Mouse (Mus musculus): Measurements from ENCODE around the gene Epn3. TPM values are rescaled to one million over a fixed set of nuclear protein-coding genes. Genes with fewer than 3 reads are reported as not detected.

The Epn3 gene
- polyA plus RNA-seq, 1 experiment from 2014 or later = 4.2 TPM

DNA sequence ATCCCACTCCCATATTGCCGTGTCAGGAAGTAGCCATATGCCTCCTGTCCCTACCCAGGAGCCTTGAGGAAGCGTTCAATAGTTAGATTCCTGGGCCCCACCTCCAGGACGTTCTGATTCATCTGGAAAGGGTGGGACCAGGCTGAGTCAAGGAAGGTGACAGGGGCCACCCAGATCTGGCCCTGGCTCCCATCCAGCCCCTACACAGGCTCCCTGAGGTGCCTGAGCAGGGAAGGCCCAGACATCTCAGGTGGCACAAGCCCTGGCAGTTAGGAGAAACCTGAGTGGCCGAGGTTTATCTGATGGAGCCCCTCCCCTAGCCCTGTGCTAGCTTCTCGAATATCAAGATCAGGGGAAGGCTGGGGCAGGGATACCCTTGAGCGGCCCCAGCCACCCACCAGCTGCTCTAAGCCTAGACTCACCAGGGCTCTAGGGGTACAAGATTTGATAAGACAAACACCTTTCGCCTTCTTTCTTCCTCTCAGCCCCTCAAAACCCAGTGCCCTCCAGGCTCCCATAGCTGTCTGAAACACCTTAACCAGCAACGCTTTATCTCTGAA, 39.0 kb upstream of the Epn3 start:
- Histone ChIP-seq H3K27me3 (no peaks in the 10 kb centered on the region), H3K27ac (no peak overlapping the region), H3K4me3 (no peak overlapping the region), H3K9me3 (no peaks in the 10 kb centered on the region), H3K4me2 (replicated peaks) (no peak overlapping the region), H3K9ac (no peak overlapping the region), H3K36me3 (0 out of 2 replicates have a peak, but pooled peaks cover 10% of the 10 kb centered on the region), H3K4me1 (peaks cover 4% of the 10 kb centered on the region)
- ATAC-seq (ENCODE audit: insufficient number of reproducible peaks, insufficient read depth, low FRiP score, low TSS enrichment) = peak; percentile 61
- WGBS = 51% methylated on average over 8 of the region's 8 CpGs

DNA sequence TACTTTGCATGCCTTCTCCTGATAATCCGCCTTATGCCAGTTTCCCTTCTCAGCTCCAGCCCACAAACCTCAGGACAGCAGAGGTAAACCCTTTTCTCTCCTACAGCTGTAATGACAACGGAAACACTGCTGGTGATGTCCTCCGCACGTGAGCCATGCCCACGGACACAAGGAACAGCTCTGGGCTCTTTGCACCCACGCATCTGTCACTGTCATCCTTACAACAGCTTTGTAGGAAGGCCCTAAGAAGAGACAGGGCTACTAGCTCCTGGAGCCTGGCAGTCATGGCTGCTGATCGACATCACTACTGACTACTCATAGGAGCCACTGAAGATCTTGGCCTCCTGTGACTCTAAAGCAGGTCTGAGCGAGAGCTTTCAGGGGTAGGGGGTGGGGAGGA, 33.4 kb upstream of the Epn3 start:
- Histone ChIP-seq H3K9me3 (no peaks in the 10 kb centered on the region), H3K27ac (no peak overlapping the region), H3K4me2 (replicated peaks) (no peak overlapping the region), H3K27me3 (no peaks in the 10 kb centered on the region), H3K36me3 (no peaks in the 10 kb centered on the region), H3K9ac (no peak overlapping the region), H3K4me1 (no peaks in the 10 kb centered on the region), H3K4me3 (no peak overlapping the region)
- WGBS = 83% methylated on average over 8 of the region's 8 CpGs
- no peak for ATAC-seq (ENCODE audit: insufficient number of reproducible peaks, insufficient read depth, low FRiP score, low TSS enrichment)

DNA sequence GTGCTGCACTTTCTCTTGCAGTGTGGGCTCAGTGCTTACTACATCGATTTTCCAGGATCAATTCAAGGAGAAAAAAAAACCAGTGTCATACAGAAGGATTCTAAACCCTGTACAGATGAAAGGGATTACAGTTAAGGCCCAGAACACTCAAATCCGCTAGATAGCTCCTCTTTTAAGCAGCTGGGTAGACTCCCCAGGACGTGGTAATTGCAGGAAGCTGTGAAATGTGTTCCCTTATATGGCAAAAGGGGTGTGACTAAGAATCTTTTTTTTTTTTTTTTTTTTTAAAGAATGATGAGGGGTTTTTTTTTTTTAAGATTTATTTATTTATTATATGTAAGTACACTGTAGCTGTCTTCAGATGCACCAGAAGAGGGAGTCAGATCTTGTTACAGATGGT, 29.1 kb upstream of the Epn3 start:
- no peaks in the 10 kb centered on the region for H3K36me3 ChIP-seq
- H3K27ac ChIP-seq = no peak overlapping the region
- ATAC-seq (ENCODE audit: insufficient number of reproducible peaks, insufficient read depth, low FRiP score, low TSS enrichment) = no peak

DNA sequence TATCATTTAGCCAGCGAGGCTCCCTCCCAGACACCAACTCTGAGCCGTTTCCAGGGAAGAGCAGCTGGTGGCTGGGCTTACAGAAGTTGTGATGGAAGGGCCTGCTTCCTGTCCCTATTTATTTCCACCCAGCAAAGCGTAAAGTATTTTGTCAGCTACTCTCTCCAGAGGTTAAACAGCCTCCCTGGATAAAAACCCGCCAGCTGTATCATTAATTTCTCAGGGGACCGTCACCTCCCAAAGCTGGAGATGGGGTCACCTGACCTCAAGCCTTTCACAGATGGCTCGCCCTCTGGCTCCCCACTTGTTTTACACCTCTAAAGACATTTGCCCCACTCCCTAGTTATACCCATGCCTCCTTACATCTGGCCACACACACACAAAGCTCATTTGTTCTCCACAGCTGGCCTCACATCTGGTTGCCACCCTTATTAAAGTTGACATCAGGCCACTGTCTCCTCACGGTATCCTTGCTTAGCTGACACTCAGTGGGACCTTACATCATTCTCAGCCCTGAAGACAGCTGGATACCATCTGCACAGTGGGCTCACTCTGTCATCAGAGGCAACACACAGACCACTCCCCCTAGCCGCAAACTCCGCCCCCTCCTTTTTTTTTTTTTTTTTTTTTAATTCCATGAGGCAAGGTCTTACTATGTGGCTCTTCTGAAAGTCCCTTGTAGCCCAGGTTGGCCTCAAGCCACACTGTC, 26.6 kb upstream of the Epn3 start:
- no peak for ATAC-seq (ENCODE audit: insufficient number of reproducible peaks, insufficient read depth, low FRiP score, low TSS enrichment)
- no peaks in the 10 kb centered on the region for H3K27me3 ChIP-seq
- 25% methylated on average over 9 of the region's 9 CpGs for WGBS
- no peak overlapping the region for H3K27ac ChIP-seq
- no peaks in the 10 kb centered on the region for H3K4me1 ChIP-seq
- no peak overlapping the region for H3K4me3 ChIP-seq
- H3K9ac ChIP-seq = no peak overlapping the region
- no peaks in the 10 kb centered on the region for H3K36me3 ChIP-seq
- no peak overlapping the region for H3K4me2 ChIP-seq (replicated peaks)
- no peaks in the 10 kb centered on the region for H3K9me3 ChIP-seq

More for the DNA sequence above, 29.1 kb upstream of the Epn3 start:
- H3K4me1 ChIP-seq = no peaks in the 10 kb centered on the region
- no peak overlapping the region for H3K9ac ChIP-seq
- no peaks in the 10 kb centered on the region for H3K9me3 ChIP-seq
- no peak overlapping the region for H3K4me3 ChIP-seq
- 38% methylated on average over 3 of the region's 3 CpGs for WGBS
- no peak overlapping the region for H3K4me2 ChIP-seq (replicated peaks)
- no peaks in the 10 kb centered on the region for H3K27me3 ChIP-seq

DNA sequence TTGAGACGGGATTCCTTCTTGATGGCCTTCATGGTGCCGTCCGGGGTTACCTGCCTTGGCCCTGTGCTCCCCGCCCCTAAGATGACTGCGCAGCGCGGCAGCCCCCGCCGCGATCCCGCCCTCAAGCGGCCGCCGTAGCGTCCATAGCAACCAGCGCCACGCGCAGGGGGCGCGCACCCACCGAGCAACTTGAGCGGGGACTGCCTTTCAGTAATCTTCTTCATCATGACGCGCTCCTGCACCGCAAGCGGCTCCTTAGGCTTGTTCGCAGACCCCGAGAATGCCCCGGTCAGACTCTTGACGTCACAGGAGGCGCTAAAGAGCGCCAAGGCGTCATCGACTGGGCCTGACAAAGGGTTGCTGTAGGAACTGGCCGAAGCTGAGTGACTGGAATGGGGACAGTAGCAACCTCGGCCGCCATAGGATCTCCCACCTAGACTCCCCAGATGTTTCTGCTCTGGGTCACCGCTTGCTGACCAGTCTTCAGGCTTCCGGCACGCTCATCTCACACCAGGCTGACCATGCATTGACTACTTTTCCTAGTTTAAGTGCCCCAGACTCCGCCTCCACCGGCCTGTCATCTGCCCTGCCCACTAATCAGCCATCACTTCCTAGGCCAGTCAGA, 21.6 kb upstream of the Epn3 start, which contains the start of gene Mycbpap:
Gene Mycbpap, minus strand, starts transcription at position 524 of the 625 bp plus-strand sequence.
- peak within 1 kb of the TSS; percentile 83 for H3K4me2 ChIP-seq (replicated peaks)
- no peaks in the 10 kb centered on the region for H3K9me3 ChIP-seq
- no peaks in the 10 kb centered on the region for H3K36me3 ChIP-seq
- H3K27ac ChIP-seq = no peak within 1 kb of the TSS
- ATAC-seq (ENCODE audit: insufficient number of reproducible peaks, insufficient read depth, low FRiP score, low TSS enrichment) = no peak
- H3K27me3 ChIP-seq = no peaks in the 10 kb centered on the region
- peaks cover 8% of the 10 kb centered on the region for H3K4me1 ChIP-seq
- peak within 1 kb of the TSS; percentile 50 for H3K4me3 ChIP-seq
- WGBS = 1% methylated on average over 42 of the region's 42 CpGs
- peak within 1 kb of the TSS; percentile 59 for H3K9ac ChIP-seq

DNA sequence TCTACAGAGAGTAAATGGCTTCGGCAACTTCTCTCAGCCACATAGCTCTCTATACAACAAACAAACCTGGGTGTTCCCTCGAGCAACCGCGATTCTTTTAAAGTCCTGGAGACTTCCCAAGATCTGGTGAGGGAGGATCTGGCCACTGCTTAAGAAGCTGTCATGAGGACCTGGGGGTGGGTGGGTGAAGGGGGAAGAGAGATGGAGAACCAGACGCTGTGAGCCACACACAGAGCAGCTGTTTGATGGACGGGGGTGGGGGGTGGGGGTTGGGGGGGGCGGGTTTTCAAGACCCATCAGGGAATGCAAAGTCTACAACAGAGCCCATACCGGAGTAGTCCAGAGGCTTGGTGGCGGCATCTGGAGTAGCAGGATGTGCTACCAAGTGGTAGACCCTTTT, 13.7 kb upstream of the Epn3 start:
- Histone ChIP-seq H3K27ac (no peak overlapping the region), H3K4me2 (replicated peaks) (no peak overlapping the region), H3K9ac (no peak overlapping the region), H3K4me3 (no peak overlapping the region), H3K36me3 (no peaks in the 10 kb centered on the region), H3K27me3 (no peaks in the 10 kb centered on the region), H3K9me3 (0 out of 2 replicates have a peak, but pooled peaks cover 3% of the 10 kb centered on the region), H3K4me1 (no peaks in the 10 kb centered on the region; the same call in 1 of the 2 replicates)
- WGBS = 61% methylated on average over 8 of the region's 9 CpGs
- no peak for ATAC-seq (ENCODE audit: insufficient number of reproducible peaks, insufficient read depth, low FRiP score, low TSS enrichment)

DNA sequence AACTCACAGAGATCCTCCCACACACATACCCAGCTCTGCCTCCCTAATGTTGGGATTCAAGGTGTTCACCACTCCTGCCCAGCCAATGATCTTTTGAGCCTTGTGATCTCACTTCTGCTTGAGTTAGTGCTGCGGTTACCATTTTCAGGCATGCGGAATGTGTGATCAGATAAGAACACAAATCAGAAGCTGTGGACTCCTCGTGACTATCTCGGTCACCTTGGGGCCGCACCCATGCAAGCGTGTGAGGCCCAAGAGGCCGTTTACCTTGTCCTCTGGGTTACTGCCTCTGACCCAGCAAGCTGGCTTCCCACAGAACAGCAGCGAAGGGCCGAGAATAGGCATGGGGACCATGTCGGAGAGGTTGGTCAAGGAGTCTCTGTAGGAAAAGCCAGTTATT, 9.2 kb upstream of the Epn3 start:
- H3K36me3 ChIP-seq = no peaks in the 10 kb centered on the region
- H3K9ac ChIP-seq = no peak overlapping the region
- H3K9me3 ChIP-seq = 0 out of 2 replicates have a peak, but pooled peaks cover 3% of the 10 kb centered on the region
- no peak overlapping the region for H3K27ac ChIP-seq
- 94% methylated on average over 10 of the region's 10 CpGs for WGBS
- no peaks in the 10 kb centered on the region for H3K4me1 ChIP-seq
- ATAC-seq (ENCODE audit: insufficient number of reproducible peaks, insufficient read depth, low FRiP score, low TSS enrichment) = no peak
- no peak overlapping the region for H3K4me3 ChIP-seq
- no peaks in the 10 kb centered on the region for H3K27me3 ChIP-seq
- H3K4me2 ChIP-seq (replicated peaks) = no peak overlapping the region

DNA sequence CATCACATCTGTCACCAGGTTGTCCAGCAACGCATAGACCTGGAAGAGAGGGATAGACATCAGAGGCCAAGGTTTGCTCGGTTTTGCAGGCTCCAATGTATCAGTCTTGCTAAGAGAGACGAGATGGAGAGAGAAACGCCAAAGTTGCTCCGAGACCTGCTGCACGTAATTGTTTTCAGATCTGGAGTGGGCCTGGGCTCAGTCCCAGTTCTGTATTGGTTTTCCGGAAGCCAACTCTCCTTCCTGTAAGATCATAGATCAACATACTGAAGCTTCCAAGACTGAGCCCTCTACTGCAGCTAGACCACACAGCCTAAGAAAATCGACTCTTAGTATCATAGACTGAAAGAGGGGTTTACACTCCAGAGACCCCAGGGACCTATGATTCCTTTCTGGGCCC, 1.7 kb upstream of the Epn3 start:
- no peak overlapping the region for H3K9ac ChIP-seq
- H3K4me2 ChIP-seq (replicated peaks) = no peak overlapping the region
- no peak overlapping the region for H3K27ac ChIP-seq
- WGBS = 77% methylated on average over 8 of the region's 8 CpGs
- H3K9me3 ChIP-seq = no peaks in the 10 kb centered on the region
- no peak overlapping the region for H3K4me3 ChIP-seq
- H3K27me3 ChIP-seq = peaks cover 10% of the 10 kb centered on the region; the same call in 1 of the 2 replicates
- no peaks in the 10 kb centered on the region for H3K36me3 ChIP-seq
- peaks cover 30% of the 10 kb centered on the region for H3K4me1 ChIP-seq
- ATAC-seq (ENCODE audit: insufficient number of reproducible peaks, insufficient read depth, low FRiP score, low TSS enrichment) = no peak

DNA sequence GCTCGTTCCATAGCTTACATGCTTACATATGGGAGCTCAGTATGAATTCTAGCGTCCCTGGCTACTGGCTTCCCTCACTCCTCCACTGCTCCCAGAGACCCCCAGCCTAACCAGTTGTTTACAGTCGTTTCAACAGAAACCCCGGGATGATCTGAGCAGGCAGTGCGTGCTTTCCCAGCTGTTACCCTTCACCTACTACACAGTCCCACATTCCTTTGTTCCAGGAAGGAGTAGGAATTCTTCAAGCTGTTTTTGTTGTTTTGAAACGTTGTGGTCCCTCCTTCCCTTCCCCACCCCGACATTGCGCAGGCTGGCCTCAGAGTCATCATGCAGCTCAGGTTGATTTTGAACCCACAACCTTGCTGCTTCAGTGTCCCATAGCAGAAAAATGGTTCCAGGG, 588 bp upstream of the Epn3 start:
- Histone ChIP-seq H3K36me3 (no peaks in the 10 kb centered on the region), H3K9me3 (no peaks in the 10 kb centered on the region), H3K4me2 (replicated peaks) (peak overlapping the region; percentile 62), H3K27ac (peak overlapping the region; percentile 41; the same call in 1 of the 2 replicates), H3K4me1 (peaks cover 30% of the 10 kb centered on the region), H3K4me3 (peak overlapping the region; percentile 39; the same call in 1 of the 2 replicates), H3K27me3 (peaks cover 10% of the 10 kb centered on the region; the same call in 1 of the 2 replicates), H3K9ac (peak overlapping the region; percentile 51)
- ATAC-seq (ENCODE audit: insufficient number of reproducible peaks, insufficient read depth, low FRiP score, low TSS enrichment) = no peak
- 22% methylated on average over 8 of the region's 8 CpGs for WGBS

DNA sequence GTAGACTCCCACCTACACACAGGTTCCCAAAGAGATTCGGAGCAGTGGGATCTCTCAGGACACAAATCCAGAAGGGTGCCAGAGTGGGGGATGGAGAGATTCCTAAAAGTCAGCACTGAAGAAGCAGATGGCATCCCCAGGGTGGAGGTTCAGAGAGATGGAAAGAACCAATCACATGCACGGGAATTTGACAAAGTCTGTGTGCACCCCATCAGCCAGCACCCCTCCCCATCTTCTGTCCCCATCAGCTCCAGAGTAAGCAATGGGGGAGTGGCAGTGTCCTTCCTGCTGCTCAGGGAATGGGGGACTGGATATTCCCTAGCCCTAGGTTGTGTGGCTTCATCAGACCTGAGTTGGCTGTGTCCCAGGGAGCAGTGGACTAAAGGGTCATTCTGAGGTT, 739 bp downstream of the Epn3 start:
- Histone ChIP-seq H3K27ac (peak overlapping the region; percentile 41; the same call in 1 of the 2 replicates), H3K27me3 (peaks cover 14% of the 10 kb centered on the region; the same call in 1 of the 2 replicates), H3K4me3 (peak overlapping the region; percentile 39), H3K9me3 (no peaks in the 10 kb centered on the region), H3K4me2 (replicated peaks) (peak overlapping the region; percentile 62), H3K4me1 (peaks cover 30% of the 10 kb centered on the region), H3K9ac (peak overlapping the region; percentile 4; the same call in 1 of the 2 replicates), H3K36me3 (no peaks in the 10 kb centered on the region)
- ATAC-seq (ENCODE audit: insufficient number of reproducible peaks, insufficient read depth, low FRiP score, low TSS enrichment) = no peak
- WGBS = 4% methylated on average over 2 of the region's 2 CpGs

DNA sequence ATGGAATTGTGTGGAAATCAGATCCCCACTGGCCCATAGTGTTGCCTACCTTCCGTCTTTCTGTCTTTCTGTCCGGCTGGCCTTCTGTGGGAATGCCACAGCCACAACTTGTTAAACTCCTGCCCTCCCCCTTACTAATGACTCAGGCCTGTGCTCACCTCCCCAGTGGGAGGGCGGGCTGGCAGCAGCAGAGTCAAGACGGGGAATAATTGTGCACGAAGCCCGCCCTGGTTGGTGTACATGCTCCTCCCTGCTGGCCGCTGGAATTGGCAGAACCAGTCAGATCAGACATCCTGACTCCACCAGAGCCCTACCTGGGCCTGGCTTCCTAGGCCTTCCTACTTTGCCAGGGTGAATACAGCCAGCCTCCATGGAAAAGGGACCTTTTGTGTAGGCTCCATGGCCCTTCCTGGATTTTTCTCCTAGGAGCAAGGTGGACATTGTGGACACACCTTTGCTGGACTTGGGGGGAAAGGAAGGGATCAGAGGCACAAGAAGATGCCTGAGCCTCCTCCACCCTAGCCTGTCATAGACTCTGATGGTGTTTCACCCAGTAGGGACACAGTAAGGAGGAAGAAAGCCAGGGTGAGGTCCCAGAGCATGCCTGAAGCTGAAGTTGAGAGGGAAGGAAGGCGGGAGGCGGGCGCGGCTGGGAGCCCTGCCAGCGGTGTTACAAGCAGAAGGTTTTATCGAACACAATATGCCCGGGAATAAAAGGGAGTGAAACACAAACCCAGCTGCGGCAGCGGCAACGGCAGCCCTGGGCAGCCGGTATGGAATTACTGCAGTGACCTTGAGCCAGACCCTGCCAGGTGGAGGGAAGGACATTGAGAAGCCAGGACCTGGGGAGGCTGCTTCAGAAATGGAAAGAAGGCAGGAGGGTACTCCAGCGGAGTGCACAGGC, 1.4 kb downstream of the Epn3 start:
- Histone ChIP-seq H3K4me1 (peaks cover 30% of the 10 kb centered on the region), H3K9me3 (no peaks in the 10 kb centered on the region), H3K4me3 (peak overlapping the region; percentile 39), H3K36me3 (no peaks in the 10 kb centered on the region), H3K9ac (peak overlapping the region; percentile 4; the same call in 1 of the 2 replicates), H3K4me2 (replicated peaks) (peak overlapping the region; percentile 62), H3K27me3 (peaks cover 15% of the 10 kb centered on the region; the same call in 1 of the 2 replicates), H3K27ac (peak overlapping the region; percentile 58)
- ATAC-seq (ENCODE audit: insufficient number of reproducible peaks, insufficient read depth, low FRiP score, low TSS enrichment) = no peak
- 17% methylated on average over 19 of the region's 19 CpGs for WGBS

Data from embryonic facial prominence, embryonic 12.5 days (tissue).